Mouse (Mus musculus) layer of hippocampus, postnatal 25 days (tissue): ENCODE measurements around the gene Nlk. TPM values are rescaled to one million over a fixed set of nuclear protein-coding genes. Genes with fewer than 3 reads are reported as not detected.
"Not testable (repeated sequence)": the region's sequence is repeated elsewhere in the genome, so short reads cannot be mapped to it uniquely, and the experiment has no call there.

ENCODE experiments used
- DNase-seq, 2 experiments: peaks; one replicate each; pipeline ENCODE4 v3.0.0; 2022; ENCODE audit warnings: mixed read lengths in 2 of 2, low spot score in 1 of 2; ENCODE audit errors: extremely low spot score in 1 of 2
- total RNA-seq, 2 experiments: library from RNA; stranded (reverse); gene quantifications; 2 replicates each; pipeline ENCODE4 v1.2.3; 2021

The Nlk gene
- total RNA-seq, 2 experiments from 2014 or later = 42.5 to 45.1 TPM

- no peak for DNase-seq
Observed at GRCm38 (mm10) chr11:78691201-78691600, 6.0 kb downstream of the Nlk start.

GRCm38 (mm10) chr11:78690547-78690946 is 6.6 kb downstream of the Nlk start:
- DNase-seq = no peak

DNA sequence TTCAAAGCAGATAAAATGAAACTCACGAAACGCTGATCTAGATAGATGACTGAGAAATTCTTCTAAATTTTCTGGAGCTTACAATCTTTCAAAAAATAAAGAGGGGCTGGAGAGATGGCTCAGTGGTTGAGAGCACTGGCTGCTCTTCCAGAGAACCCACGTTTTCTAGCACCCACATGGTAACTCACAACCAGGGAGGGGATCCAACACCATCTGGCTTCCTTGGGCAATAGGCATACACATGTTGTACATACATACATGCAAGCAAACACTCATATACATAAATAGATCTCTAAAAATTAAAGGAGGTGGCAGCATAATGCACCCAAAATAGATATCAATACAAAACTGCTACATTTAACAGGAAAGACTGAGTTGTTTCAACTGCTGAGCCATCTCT is 16.1 kb downstream of the Nlk start:
- no peak for DNase-seq

GRCm38 (mm10) chr11:78678761-78679160 is 18.4 kb downstream of the Nlk start:
- no peak for DNase-seq

DNA sequence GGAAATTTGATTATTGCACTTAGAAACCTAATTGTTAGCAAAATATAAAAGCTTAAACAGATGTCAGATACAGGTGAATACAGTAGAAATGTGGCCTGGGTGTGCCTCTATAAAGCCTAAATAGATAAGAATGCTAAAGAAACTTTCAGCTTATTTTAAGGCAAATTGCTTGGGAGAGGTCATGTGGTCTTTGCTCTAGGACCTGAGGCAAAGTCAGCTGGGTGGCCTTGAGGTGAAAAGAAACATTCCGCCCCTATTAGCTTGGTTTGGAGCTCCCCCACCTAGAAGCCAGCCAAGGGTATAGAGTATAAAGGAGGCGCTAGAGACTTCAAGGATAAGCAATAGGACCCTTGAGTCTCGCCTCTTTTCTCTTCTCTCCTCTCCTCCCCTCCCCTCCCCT is 28.5 kb downstream of the Nlk start:
- no peak for DNase-seq

DNA sequence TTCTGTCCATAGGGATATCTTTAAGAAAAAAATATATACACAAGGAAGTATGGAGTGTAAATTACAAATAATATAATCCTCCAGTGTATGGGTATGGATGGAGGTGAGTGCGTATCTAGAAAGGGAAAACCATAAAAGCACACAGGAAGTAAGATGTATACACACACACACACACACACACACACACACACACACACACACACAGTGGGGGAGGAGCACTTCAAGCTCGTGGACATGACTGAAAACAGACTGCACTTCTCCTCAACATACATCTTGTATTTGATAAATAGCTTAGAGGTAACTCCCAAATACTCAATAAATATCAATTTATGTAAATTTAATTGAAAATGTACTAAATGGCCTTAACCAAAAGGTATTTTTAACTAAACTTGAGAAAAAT is 32.3 kb downstream of the Nlk start:
- DNase-seq = no peak

DNA sequence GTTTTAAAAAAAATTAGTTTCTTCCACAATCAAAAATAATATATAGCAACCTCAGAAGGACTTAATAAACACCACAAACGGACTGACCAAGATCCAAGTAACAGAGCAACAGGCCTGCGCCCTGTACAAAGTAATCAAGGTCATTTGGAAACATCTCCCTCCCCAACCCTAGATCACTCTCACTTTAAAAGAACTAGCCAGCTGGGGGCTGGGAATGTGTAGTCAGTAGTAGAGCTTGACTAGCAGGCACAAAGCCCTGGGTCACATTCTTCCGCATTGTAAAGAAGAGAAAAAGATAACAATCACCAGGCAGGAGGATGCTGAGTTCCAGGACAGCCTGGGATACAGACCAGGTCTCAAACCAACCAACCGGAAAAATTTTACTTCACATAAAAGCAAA is 33.3 kb downstream of the Nlk start:
- DNase-seq = no peak

- no peak for DNase-seq
Observed at GRCm38 (mm10) chr11:78649143-78649542, 48.0 kb downstream of the Nlk start.

- DNase-seq = not testable (repeated sequence)
Observed at GRCm38 (mm10) chr11:78648405-78648804, 48.8 kb downstream of the Nlk start.

- no peak for DNase-seq
Observed at GRCm38 (mm10) chr11:78643746-78644145, 53.4 kb downstream of the Nlk start.

DNA sequence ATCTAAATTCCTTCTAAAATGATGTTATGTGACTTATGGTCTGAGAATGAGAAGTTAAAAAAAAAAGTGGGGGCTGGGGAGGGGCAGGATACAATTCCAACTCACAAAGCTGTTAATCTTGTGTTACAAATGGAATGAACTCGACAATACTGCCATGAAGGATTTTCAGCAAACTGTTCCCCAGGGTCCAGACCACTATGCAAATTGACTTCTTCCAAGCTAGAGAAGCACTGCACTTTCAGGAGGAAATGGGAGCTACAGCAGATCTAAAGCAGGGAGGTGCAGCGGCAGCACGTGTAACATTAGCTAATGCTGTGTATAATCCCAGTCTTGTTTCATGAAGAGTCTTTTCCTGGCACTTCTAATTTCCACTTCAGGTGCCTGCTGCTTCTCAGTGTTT is 55.0 kb downstream of the Nlk start:
- no peak for DNase-seq

GRCm38 (mm10) chr11:78641088-78641487 is 56.1 kb downstream of the Nlk start:
- DNase-seq = no peak

GRCm38 (mm10) chr11:78632782-78633181 is 64.4 kb downstream of the Nlk start:
- DNase-seq = no peak

- no peak for DNase-seq
Observed at GRCm38 (mm10) chr11:78628871-78629270, 68.3 kb downstream of the Nlk start.

- DNase-seq = no peak
Observed at GRCm38 (mm10) chr11:78624377-78624776, 72.8 kb downstream of the Nlk start.

GRCm38 (mm10) chr11:78621926-78622325 is 75.2 kb downstream of the Nlk start:
- DNase-seq = no peak

DNA sequence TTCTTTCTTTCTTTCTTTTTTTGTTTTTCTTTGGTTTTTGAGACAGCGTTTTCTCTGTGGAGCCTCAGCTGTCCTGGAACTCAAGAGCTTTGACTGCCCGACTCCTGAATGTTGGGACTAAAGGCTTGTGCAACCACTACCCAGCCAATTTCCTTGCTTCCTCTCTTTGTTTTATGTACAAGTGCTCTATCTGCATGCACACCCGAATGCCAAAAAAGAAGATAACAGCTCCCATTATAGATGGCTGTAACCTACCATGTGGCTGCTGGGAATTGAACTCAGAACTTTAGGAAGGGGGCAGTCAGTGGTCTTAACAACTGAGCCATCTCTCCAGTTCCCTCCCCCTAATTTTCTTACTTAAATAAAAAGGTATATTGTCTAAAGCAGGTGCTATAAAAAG is 77.0 kb downstream of the Nlk start:
- DNase-seq = no peak

DNA sequence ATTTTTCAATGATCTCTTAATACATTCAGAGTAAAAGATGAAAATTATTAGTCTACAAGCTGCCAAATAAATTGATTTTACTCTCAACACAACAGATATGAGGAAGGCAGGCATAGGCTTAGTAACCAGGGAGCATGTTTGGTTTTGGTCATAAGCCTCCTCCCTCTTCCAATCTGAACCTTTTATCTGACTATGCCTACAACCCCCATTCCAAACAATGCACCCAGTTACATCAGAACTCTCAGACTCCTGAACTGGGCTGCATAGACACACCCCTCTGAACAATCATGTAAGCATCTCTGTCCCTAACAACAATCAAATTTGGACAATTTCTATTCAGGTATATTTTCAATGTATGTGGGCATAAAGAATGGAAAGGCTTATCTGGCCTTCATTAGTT is 85.9 kb downstream of the Nlk start:
- no peak for DNase-seq

GRCm38 (mm10) chr11:78609657-78610056 is 87.5 kb downstream of the Nlk start:
- DNase-seq = no peak

- DNase-seq = no peak
Observed at GRCm38 (mm10) chr11:78604826-78605225, 92.3 kb downstream of the Nlk start.

GRCm38 (mm10) chr11:78602781-78603180 is 94.4 kb downstream of the Nlk start:
- DNase-seq = no peak

GRCm38 (mm10) chr11:78600926-78601590 is 96.1 kb downstream of the Nlk start:
- DNase-seq = no peak

GRCm38 (mm10) chr11:78600496-78600895 is 96.7 kb downstream of the Nlk start:
- no peak for DNase-seq
